In genomic region chr4:116876995-116877728, GRCm38 (mm10) we compare ENCODE assay signal across 8 mouse cellular contexts. TPM values are rescaled to one million over a fixed set of nuclear protein-coding genes. Genes with fewer than 3 reads are reported as not detected.
DNase-seq lines count a peak whose midpoint lies in the region; ATAC-seq lines count a peak whose summit lies in the region.

Zswim5 (plus strand) TSS chr4:116877376.

- DNase-seq in adrenal gland, adult 2 months = peak; percentile 88
- peak; percentile 43 for DNase-seq in gastrocnemius, postnatal 10 days
- peak; percentile 57 for DNase-seq in induced T-regulatory cell, adult 2 months (ENCODE audit: low read depth)
- peak; percentile 51 to 72 for DNase-seq in left cerebral cortex, adult 8-10 months (ENCODE audit: low spot score in 2 of 2)
- peak; percentile 66 to 82 for DNase-seq in lung, postnatal 4 days
- DNase-seq in right cerebral cortex, adult 2 months (ENCODE audit: low spot score in 2 of 2) = peak; percentile 66 to 78
- DNase-seq in adipocyte (ENCODE audit: low spot score) = no peak

- ATAC-seq in common myeloid progenitor, adult 5-6 weeks (replicated peaks; ENCODE audit: low read depth, poor library complexity, severe bottlenecking) = 0 out of 2 replicates have a peak, but pooled peaks have one; percentile 41

RNA-seq across cellular contexts. Expression of gene Zswim5, which starts in this region (rescaled TPM):
- total RNA-seq in adrenal gland, adult 2 months (2021) = 1 to 10 TPM; 3.6 to 4.7 TPM
- 1.8 and 2.4 TPM in 2 replicates for polyA plus RNA-seq in adrenal gland, adult 2 months (2012; rRNA removed)
- total RNA-seq in common myeloid progenitor, adult 5-6 weeks (2017) = 0.09 and 0.39 TPM in 2 replicates
- under 1 TPM; 0.35 to 0.47 TPM for total RNA-seq in gastrocnemius, postnatal 10 days (2021)
- 10 to 100 TPM; 11.4 to 13.9 (median 12.4) TPM for total RNA-seq in left cerebral cortex, adult 8-10 months (2022)

Comparison
In these comparisons a context has a peak if more than half of its experiments do, and no peak if none do; other contexts are left out.
1. Peak in ATAC-seq in common myeloid progenitor, adult 5-6 weeks; RNA of the gene not detected or under 1 TPM.
2. Peak in DNase-seq in gastrocnemius, postnatal 10 days; RNA of the gene not detected or under 1 TPM.